Mouse (Mus musculus) testis, adult 2 months (tissue): ENCODE measurements around the gene Gstm4. TPM values are rescaled to one million over a fixed set of nuclear protein-coding genes. Genes with fewer than 3 reads are reported as not detected.

Source experiments
- H3K27ac ChIP-seq: fragments of 200-500 bp; 2 replicates; pipeline ENCODE4 v1.5.1; 2012; ENCODE audit warnings: low read depth, low read length; ENCODE audit not compliant: control insufficient read depth, insufficient read depth
- H3K27me3 ChIP-seq: fragments of 200-500 bp; 2 replicates; pipeline ENCODE4 v1.6.1; 2012; ENCODE audit warnings: mild to moderate bottlenecking, low read length, moderate library complexity; ENCODE audit not compliant: control insufficient read depth, insufficient read depth
- H3K36me3 ChIP-seq: fragments of 200-500 bp; 2 replicates; pipeline ENCODE4 v1.6.1; 2012; ENCODE audit warnings: mild to moderate bottlenecking, low read length; ENCODE audit not compliant: control insufficient read depth, insufficient read depth
- H3K4me1 ChIP-seq: fragments of 200-500 bp; 2 replicates; pipeline ENCODE4 v1.6.1; 2012; ENCODE audit warnings: low read length; ENCODE audit not compliant: control insufficient read depth, insufficient read depth
- H3K4me3 ChIP-seq: fragments of 200-500 bp; 2 replicates; pipeline ENCODE4 v1.5.1; 2012; ENCODE audit warnings: low read depth, mild to moderate bottlenecking, low read length, moderate library complexity, mixed read lengths; ENCODE audit not compliant: control insufficient read depth
- CTCF ChIP-seq: fragments of 200-500 bp; IDR thresholded peaks from 2 replicates; pipeline ENCODE4 v1.5.1; 2012; ENCODE audit warnings: low read depth, mild to moderate bottlenecking, inconsistent platforms, low read length, moderate library complexity; ENCODE audit not compliant: control insufficient read depth, insufficient read depth, insufficient replicate concordance
- POLR2A ChIP-seq: fragments of 200-500 bp; IDR thresholded peaks from 2 replicates; pipeline ENCODE4 v1.6.1; 2012; ENCODE audit warnings: low read depth, mild to moderate bottlenecking, inconsistent platforms, low read length, moderate library complexity; ENCODE audit not compliant: control insufficient read depth
- polyA plus RNA-seq: library from polyadenylated mRNA; depleted of rRNA; stranded (reverse); fragments of >200 nt; gene quantifications from 2 replicates; pipeline ENCODE4 v1.2.3, GENCODE M21; 2012

Gene Gstm4
- polyA plus RNA-seq, 1 experiment: 20.7 TPM

- Histone ChIP-seq H3K27me3 (no peaks in the 10 kb centered on the region), H3K36me3 (no peaks in the 10 kb centered on the region), H3K27ac (no peak overlapping the region; the same call in 1 of the 2 replicates), H3K4me3 (peak overlapping the region; percentile 24), H3K4me1 (peaks cover 24% of the 10 kb centered on the region)
- no peak for TF ChIP-seq POLR2A
- TF ChIP-seq CTCF: no peak
Measured at GRCm38 (mm10) chr3:108088842-108089380, 44.2 kb upstream of the Gstm4 start.

DNA sequence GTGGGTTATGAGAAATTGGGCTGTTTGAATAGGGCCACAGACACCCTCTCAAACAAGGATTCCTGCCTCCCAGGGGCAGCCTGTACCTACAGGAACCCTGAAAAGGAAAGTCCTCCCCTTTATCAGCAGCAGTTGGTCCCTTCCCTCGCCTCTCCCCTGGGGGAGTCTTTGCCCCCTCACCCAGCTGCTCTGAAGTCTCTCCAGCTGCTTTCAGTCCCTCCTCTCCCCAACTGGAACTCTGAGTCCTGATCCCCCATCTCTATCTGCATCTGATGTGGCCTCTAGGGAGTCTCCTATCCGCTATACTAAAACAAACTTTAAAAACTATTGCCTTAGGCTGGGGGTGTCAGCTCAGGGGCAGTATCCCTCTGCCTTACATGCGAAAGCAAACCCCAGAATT lies 42.6 kb upstream of the Gstm4 start:
- no peak overlapping the region for H3K4me3 ChIP-seq
- H3K27me3 ChIP-seq: no peaks in the 10 kb centered on the region
- no peak overlapping the region for H3K27ac ChIP-seq
- H3K4me1 ChIP-seq: peaks cover 24% of the 10 kb centered on the region
- no peaks in the 10 kb centered on the region for H3K36me3 ChIP-seq
- TF ChIP-seq POLR2A: no peak
- no peak for TF ChIP-seq CTCF

- TF ChIP-seq CTCF (no peak), POLR2A (no peak)
- Histone ChIP-seq H3K36me3 (no peaks in the 10 kb centered on the region), H3K27ac (peak within 1 kb of the TSS; percentile 92), H3K4me1 (peaks cover 24% of the 10 kb centered on the region), H3K27me3 (no peaks in the 10 kb centered on the region), H3K4me3 (peak within 1 kb of the TSS; percentile 90)
Measured at GRCm38 (mm10) chr3:108086470-108086979, 41.8 kb upstream of the Gstm4 start, which contains the start of gene Ampd2. Gene Ampd2 (minus strand): TSS chr3:108086651.

DNA sequence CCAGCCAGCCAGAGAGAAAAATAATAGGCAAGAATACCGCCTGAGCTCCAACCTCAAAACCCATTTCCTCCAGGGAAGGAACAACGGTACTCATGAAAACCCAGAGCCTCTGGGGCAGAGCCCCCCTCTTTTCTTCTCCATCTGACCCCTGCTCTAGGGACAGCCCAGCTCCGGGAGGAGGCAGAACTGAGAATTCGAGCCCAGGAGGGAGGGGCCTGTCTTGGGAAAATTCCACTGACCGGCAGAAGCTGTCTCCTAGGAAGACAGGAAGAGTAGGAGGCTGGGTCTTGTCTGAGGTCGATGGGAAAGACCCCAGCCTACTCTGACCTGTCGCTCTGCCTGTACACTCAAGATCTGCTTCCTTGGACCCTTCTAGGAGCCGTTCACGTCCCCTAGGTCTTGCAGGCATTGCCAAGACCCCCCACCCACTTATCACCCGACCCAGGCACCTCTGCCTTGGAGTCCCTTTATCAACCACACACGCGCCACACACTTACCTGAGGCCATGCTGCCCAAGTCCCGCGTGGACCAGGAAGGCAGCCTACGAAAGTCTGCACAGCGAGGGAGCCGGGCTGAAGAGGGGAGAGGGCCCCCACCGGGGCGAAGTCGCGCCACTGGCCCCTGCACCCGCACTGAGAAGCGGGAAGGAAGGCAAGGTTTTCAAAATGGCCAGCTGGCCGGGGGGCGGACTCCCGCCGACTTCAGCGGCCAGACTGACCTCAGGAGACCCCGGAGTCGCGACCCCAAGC lies 41.2 kb upstream of the Gstm4 start:
- H3K4me3 ChIP-seq: peak overlapping the region; percentile 90

GRCm38 (mm10) chr3:108085281-108085720 lies 40.6 kb upstream of the Gstm4 start:
- H3K27ac ChIP-seq: peak overlapping the region; percentile 73
- H3K4me1 ChIP-seq: peaks cover 24% of the 10 kb centered on the region
- H3K4me3 ChIP-seq: peak overlapping the region; percentile 90
- H3K36me3 ChIP-seq: no peaks in the 10 kb centered on the region
- no peaks in the 10 kb centered on the region for H3K27me3 ChIP-seq
- TF ChIP-seq CTCF: no peak
- TF ChIP-seq POLR2A: no peak

More for the DNA sequence above, 41.2 kb upstream of the Gstm4 start:
- Histone ChIP-seq H3K27me3 (no peaks in the 10 kb centered on the region), H3K27ac (peak overlapping the region; percentile 92), H3K4me1 (peaks cover 24% of the 10 kb centered on the region), H3K36me3 (no peaks in the 10 kb centered on the region)
- no peak for TF ChIP-seq POLR2A
- TF ChIP-seq CTCF: no peak

- peaks cover 24% of the 10 kb centered on the region for H3K4me1 ChIP-seq
- H3K27me3 ChIP-seq: no peaks in the 10 kb centered on the region
- H3K4me3 ChIP-seq: peak overlapping the region; percentile 90
- no peaks in the 10 kb centered on the region for H3K36me3 ChIP-seq
- no peak overlapping the region; the same call in 1 of the 2 replicates for H3K27ac ChIP-seq
- TF ChIP-seq POLR2A (no peak), CTCF (no peak)
Measured at GRCm38 (mm10) chr3:108084767-108085270, 40.1 kb upstream of the Gstm4 start.

GRCm38 (mm10) chr3:108083904-108084407 lies 39.3 kb upstream of the Gstm4 start:
- H3K4me1 ChIP-seq: peaks cover 24% of the 10 kb centered on the region

More at GRCm38 (mm10) chr3:108083904-108084407, 39.3 kb upstream of the Gstm4 start:
- TF ChIP-seq CTCF: no peak
- TF ChIP-seq POLR2A: no peak
- H3K27me3 ChIP-seq: no peaks in the 10 kb centered on the region
- H3K36me3 ChIP-seq: no peaks in the 10 kb centered on the region
- no peak overlapping the region for H3K4me3 ChIP-seq
- no peak overlapping the region for H3K27ac ChIP-seq
